Mouse (Mus musculus) heart, postnatal 10 days (tissue): ENCODE measurements at regions not wholly inside any gene's neighbourhood (a gene's known extent, or its start where the extent isn't known, plus 50 kb on each side); places are given as distances from the start of the nearest gene placed in this dataset.

ENCODE experiments used
- DNase-seq, 2 experiments: peaks; one replicate each; pipeline ENCODE4 v3.0.0; 2021
- intact Hi-C: fragments of 180-260 bp; cut with DNase I; formaldehyde crosslinking; loops from one replicate; pipeline ENCODE4 v1.15.1; 2025

DNA sequence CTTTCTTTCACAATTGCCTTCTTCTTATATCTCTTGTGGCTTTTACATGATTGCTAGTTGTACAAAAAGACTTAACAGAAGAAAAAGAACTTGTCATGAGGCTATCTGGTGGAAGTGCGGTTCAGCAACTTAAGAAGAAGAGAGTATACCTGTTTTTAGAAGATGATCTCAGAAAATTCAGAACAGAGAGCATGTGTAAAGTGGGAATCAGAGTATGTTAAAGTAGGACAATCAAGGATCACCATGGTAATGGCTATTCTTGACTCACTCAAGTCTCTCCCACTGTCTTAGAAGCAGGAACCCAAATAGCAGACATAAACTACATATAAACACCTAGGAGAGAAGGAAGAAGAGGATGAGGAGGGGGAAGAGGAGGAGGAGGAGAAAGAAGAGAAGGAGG is 857.9 kb upstream of the Nr2f1 start:
- no peak for DNase-seq
- intact Hi-C loops, result no loop called here

DNA sequence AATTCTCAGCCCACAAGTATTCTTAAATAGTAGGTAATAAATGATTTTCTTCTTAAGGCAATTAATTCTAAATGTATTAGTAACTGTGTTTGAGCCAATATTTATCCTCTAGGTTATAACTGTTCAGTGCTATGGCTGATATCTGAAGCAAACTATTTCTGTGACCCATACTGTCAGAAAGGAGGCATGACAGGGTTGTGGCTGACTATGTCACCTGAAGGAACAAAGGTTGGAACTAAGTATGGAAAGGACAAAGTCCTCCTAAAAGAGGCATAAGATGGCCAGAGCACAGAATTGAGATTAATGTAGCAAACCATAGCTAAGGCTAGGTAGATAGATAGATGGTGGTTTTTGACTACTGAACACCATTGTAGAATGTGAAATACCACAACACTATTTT is 854.9 kb upstream of the Nr2f1 start:
- no peak for DNase-seq
- intact Hi-C loops, result no loop called here

DNA sequence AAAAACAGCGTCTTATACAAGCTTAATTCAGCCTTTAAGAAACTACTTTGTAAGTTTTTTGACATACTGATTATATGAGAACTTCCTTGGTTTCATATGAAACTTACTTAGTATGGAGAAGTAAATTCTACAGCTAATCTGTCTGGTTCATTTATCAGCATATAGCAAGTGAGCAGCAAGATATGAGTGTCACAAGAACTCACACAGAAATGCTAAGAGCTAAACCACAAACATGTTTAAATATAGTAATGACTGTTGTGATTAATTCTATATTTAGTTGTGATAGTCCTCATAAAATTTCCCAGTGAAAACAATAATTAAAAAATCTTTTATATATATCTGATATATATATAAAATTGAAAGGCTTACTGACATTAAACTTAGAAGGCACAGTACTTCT is 853.9 kb upstream of the Nr2f1 start:
- intact Hi-C loops, result no loop called here
- DNase-seq, result no peak

- DNase-seq, result no peak
- intact Hi-C loops, result no loop called here
Observed at GRCm38 (mm10) chr13:79047240-79047639, 847.7 kb upstream of the Nr2f1 start.

DNA sequence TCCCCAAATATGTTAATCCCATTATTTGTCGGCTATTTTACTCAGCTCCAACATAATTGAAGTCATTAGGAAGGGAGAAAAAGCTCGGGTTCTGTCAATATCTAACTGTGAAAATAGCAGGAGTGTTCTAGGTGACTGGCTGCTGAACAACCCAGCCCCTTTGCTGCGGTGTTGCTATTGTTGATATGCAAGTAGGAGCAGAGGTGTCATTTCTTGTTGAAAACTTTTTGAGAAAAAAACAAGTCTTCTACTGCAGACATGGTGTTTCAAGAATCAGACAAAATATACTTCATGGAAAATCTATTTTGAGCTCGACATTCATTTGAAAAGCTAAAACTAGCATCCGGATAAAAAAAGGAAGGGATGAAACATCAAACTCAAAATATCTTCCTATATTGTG is 845.1 kb upstream of the Nr2f1 start:
- intact Hi-C loops, result no loop called here
- no peak for DNase-seq

DNA sequence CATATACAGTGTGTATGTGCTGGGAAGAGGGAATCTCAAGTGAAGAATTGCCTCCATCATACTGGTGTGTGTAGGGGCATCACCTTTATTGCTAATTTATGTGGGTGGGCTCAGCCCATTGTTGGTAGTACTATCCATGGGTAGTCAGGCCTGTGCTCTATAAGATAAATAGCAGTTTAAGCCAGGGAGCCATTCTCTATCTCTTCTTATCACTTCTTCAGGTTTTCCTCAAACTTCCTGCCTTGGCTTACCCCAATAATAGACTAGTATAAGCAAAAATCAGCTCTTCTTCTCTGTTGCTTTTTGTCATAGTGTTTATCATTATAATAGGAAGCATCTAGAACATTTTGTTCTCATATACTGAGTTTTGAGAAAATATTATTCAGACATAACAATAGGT is 838.3 kb upstream of the Nr2f1 start:
- no peak for DNase-seq
- intact Hi-C loops, result loop anchor here (1.0 kb wide), 1 partner anchor 17 kb away; no protein-coding TSS in a partner anchor

DNA sequence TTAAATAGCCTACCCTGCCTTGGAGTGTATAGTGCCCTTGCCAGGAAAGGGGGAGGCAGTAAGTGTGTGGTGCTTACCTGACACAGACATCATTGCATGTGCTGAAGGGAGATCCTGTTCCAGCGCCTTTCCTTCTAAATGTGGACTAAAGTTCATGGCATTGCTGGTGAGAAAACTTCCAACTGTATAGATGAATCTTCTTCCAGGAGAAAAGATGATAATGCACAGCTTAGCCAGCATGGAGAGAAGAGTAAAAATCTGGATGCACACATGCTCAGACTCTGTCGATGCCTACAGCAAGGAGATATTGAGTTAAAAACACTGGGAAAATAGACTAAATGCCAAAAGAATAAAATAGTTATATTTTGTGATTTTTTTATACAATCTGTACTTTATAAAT is 835.7 kb upstream of the Nr2f1 start:
- no peak for DNase-seq
- intact Hi-C loops, result no loop called here

GRCm38 (mm10) chr13:79029974-79030373 is 830.4 kb upstream of the Nr2f1 start:
- DNase-seq, result peak; percentile 18 to 31
- intact Hi-C loops, result loop anchor here (5.0 to 10.0 kb wide), 3 partner anchors 385 to 1048 kb away; no protein-coding TSS in a partner anchor

DNA sequence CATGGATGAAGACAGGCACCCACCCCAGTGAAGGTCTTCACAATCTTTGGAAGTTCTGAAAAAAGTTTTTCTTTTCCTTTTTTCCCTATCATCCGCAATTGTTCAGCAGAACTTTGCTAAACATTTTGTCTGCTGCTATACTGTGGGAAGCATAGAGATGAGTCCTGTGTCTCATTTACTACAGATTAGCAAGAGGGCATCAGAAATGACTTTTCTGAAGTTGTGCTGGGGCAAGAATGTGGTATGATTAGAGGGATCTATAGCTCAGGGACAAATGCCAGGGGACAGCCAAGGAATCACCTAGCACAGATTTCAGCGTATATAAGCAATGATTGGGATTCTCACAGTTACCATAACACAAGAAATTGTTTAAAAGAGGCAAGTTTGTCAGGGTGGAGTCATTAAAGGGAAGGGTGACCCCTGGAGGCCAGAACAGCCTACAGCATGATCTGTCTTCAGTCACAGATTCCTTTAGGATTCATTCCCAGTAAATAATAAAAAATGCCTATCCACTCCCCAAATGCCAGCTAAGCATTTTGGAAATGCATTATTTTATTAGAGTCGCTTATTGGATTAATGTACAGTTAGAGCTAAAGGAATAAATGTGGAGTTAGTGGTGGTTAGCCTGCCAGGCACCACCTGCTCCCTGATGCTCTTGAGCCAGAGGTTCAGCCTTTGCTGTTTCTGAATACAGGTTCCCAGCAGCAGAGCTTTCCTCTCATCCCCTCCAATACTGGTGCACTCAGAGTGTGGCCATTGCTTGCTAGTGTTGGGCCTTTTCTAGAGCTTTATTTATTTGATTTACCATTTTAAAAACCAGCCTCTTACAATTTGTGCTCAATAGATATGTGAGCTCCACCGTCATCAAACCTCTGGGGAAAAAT is 828.6 kb upstream of the Nr2f1 start:
- intact Hi-C loops, result loop anchor here (5.0 to 10.0 kb wide), 3 partner anchors 383 to 1046 kb away; no protein-coding TSS in a partner anchor
- peak; percentile 25 to 50 for DNase-seq

DNA sequence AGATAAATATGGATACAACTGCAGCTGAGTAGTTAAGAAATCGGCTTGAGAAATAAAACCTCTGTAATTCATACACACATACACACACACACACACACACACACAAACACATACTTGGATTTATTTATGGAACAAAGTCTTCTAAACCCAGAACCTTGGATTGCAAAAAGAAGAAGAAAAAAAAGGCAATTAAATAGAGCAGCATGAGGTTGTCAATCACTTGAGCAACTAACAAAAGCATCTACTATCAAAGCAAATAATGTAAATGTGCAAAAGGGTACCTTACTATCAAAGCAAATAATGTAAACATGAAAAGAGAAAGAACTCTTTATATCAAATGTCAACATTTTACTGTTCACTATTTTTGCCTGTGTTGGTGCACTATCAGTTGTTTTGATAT is 826.1 kb upstream of the Nr2f1 start:
- no peak for DNase-seq
- intact Hi-C loops, result loop anchor here (5.0 to 10.0 kb wide), 3 partner anchors 381 to 1043 kb away; no protein-coding TSS in a partner anchor

- intact Hi-C loops, result no loop called here
- DNase-seq, result no peak
Observed at GRCm38 (mm10) chr13:79018051-79018450, 818.5 kb upstream of the Nr2f1 start.

GRCm38 (mm10) chr13:79003313-79003712 is 803.8 kb upstream of the Nr2f1 start:
- intact Hi-C loops, result no loop called here
- DNase-seq, result no peak

DNA sequence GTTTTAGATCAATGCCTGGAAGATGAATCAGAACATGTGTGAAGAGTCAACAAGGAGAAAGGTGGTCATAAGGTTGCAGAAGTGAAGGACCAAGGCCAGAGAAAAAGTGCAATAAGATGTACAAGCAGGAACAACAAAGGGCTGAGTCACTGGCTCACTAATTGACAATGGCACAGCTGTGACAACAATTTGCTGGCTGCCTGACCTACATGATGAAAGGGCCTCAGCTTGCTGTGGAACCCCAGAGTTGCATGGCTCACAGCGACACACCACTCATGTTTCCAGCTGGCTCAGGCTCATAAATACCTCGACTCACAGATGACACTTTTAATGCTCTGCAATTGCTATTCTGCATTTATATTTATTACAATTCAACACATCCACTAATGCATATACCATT is 799.3 kb upstream of the Nr2f1 start:
- no peak for DNase-seq
- intact Hi-C loops, result no loop called here

- DNase-seq, result no peak
- intact Hi-C loops, result no loop called here
Observed at GRCm38 (mm10) chr13:78992326-78992725, 792.8 kb upstream of the Nr2f1 start.

DNA sequence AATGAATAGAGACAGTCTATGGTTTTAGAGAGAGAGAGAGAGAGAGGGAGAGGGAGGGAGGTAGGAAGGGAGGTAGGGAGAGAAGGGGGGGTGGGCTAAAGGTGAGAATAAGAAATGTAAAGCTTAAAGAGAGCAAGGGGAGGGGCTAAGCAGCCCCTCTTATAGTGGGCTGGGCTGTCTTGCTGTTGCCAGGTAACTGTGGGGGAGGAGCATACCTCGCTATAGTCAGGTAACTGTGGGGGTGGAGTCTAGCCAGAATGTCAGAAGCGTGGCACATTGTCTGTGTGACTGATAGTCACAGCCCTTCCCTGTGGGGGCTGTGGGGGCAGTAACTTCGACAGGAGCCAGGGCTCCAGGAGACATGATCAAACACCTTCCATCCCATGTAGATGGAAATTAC is 786.4 kb upstream of the Nr2f1 start:
- no peak for DNase-seq
- intact Hi-C loops, result no loop called here

DNA sequence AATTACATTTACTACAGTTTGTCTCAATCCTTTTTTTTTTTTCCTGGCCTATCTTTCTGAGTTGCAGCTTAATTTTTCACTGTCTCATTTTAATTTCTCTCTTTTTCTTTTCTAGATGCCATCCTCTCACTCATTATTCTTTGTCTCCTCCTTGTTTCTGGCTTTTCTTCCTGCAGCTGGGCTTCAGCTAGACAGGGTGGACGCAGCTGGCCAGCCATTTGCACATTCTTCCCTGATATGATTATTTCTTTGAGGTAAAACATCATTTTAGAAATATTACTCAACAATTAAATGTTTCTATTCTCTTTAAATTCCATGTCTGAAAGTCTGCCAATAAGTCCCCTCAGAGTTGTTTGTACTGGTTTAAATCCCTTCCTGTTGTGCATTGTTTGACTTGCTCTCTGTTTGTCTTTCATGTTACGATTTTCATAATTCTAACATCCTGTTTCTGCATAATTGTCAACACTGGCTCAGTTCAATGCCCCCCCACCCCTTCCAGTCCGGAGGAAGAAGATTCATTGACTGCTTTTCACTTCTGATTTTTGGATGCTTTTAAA is 777.7 kb upstream of the Nr2f1 start:
- peak; percentile 11 to 20 for DNase-seq
- intact Hi-C loops, result no loop called here

DNA sequence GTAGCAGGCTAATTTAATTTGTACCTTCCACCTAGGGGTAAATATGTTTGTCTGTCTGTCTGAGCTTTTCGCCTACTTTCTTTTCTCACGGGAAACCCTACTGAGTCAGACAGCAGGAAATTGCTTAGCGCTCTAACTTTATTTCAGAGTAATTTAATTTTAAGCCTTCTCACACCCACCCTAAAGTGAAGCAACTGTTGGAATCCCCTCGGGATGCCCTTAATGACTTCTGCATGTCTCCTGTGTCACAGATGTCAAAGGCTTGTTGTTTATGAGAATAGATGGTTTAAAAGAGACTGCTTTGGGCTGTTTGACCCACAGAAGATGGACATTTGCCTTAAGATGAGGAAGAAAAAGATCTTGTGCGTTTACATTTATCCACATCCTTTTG is 738.8 kb upstream of the Nr2f1 start:
- DNase-seq, result peak in 1 of 2 experiments; percentile 3
- intact Hi-C loops, result no loop called here

GRCm38 (mm10) chr13:78937389-78938350 is 738.1 kb upstream of the Nr2f1 start:
- DNase-seq, result no peak
- intact Hi-C loops, result no loop called here

- intact Hi-C loops, result no loop called here
- no peak for DNase-seq
Observed at GRCm38 (mm10) chr13:78935990-78936650, 736.6 kb upstream of the Nr2f1 start.

DNA sequence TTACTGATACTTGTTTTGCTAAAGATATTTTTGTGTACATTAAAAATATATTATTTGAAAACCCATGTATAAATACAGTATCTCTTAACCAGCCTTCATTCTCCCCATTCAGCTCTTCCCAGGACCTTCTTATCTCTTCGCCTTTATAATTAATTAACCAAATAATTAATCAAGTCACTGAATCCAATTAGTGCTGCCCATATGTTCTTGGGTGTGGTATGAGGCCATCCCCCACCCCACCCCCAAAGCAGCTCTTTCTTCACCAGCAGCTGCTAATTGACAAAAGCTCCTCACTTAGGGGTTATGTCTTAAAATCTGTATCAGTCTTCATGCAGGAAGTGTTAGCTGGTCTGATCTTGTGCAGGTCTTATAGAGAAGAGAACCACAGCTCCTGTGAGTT is 728.8 kb upstream of the Nr2f1 start:
- no peak for DNase-seq
- intact Hi-C loops, result no loop called here

- no peak for DNase-seq
- intact Hi-C loops, result no loop called here
Observed at GRCm38 (mm10) chr13:78920802-78921201, 721.2 kb upstream of the Nr2f1 start.
